Mouse (Mus musculus): Measurements from ENCODE around the gene Fbxw5.
"Not testable (repeated sequence)": the region's sequence is repeated elsewhere in the genome, so short reads cannot be mapped to it uniquely, and the experiment has no call there.

Fbxw5 gene

DNA sequence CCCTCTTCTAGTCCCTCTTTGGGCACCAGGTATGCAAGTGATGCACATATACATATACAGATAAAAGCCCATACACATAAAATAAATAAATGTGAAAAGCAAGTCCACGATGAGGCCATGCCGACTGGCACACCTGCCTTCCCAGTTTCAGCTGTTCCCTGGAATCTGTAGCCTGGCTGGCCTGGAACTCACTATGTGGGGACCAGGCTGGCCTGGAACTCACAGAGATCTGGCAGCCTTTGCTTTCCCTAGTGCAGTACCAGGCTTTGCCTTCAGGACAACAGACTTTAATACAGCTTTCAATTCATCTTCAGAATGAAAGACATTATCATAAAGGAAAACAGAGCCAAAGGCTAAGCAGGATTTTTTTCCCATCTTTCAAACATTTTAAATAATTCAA lies 33.2 kb downstream of the Fbxw5 start:
- DNase-seq: no peak

DNA sequence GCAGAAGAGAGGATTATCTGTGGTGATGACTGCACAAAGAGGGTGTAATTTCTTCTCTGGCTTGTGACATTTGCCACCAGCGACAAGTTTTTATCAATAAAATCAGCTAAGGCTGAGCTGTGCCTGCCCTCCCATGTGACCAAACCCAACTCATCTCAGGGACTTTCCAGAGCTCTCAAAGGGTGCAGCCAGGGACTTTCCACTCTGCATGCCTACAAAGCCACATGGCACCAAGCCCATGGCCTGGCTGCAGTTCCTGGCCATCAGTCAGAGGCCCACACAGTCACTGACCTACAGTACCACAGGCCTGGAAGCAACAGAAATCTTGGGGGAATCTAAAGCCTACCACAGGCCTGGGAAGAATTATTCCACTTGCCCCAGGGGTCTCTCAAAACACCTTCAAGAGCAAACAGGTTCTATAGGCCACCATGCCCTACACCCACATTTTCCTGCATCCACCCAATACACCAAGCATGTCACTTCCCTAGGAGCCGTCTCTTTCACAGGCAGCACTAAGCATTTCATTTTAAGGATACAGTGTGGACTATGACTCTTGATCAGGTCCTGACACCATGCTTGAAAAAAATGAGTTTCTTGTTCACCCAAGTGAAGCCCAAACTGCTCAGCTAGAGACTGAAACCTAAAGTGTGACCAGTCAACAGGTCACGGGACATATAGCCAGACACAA lies 33.8 kb downstream of the Fbxw5 start:
- peak; percentile 15 for DNase-seq

DNA sequence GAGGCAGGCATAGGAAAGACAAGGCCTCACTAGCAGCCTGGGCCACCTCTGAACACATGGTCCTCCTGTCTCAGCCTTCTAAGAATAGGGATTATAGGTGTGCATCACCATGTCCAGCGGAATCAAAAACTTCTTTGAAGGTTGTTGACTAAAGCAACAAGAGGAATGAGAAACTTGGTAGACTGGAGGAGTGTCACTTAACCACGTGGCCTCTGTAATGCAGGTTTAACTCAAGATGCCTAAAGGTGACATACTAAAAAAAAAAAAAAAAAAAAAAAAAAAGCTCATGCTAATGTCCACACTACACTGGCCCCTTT lies 34.3 kb downstream of the Fbxw5 start:
- DNase-seq: no peak

GRCm38 (mm10) chr2:25536531-25536930 lies 36.0 kb downstream of the Fbxw5 start:
- DNase-seq: no peak

DNA sequence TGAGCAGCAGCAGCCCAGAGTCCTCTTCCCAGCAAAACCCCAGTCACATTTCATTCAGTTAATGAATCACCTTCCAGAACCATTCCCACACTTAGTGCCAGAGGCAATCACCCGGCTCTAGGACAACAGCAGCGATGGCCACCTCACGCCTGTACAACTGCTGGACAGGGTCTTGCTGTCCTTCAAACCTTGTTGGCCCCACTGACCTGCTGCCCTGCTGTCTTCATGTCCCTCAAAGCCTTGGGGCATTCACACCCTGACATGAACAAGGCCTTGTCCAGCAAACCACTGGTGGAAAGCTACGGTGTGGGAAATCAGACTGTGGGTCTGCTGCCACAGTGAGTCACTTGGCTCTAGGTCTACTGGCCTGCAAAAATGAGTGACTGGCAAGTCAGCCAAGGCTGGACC lies 40.0 kb downstream of the Fbxw5 start:
- DNase-seq: no peak

DNA sequence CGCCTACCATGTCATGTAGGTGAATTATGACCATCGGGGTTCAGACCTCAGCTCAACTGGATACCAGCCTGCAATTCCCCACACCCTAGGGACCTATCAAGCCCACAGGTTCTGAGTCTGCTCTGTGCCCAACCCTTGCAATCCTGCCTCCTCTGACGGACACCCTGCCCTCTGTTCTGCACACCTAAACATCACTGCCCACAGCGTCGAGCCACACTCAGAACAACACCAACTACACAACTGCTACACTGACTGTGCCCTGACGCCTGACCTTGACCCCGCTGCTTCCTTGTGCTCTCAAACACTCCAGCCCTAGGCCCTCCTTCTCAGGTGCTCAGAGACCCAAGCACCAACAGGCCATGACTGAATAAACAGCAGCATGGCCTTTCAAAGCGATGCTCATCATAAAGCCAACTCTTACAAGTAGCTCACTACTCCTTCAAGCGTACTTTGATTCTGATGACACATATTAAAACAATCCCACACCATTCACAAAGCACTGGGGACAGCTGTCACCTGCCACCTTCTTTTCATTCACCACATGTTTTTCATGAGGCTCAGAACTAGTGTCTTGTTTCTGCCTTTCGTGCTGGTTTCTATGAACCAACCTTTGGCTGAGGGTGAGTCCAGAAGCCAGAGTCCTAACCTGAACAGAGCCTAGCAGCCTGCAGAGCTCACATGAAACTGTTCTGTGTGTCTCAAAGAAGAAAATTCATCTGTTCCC lies 41.3 kb downstream of the Fbxw5 start:
- DNase-seq: no peak

- no peak for DNase-seq
These were observed 45.7 kb downstream of the Fbxw5 start for GRCm38 (mm10) chr2:25545996-25546810.

- DNase-seq: peak; percentile 99
These were observed 46.4 kb downstream of the Fbxw5 start, which contains the start of gene Traf2 for GRCm38 (mm10) chr2:25546811-25547491. Traf2 (minus strand) TSS chr2:25546940.

- DNase-seq: no peak
These were observed 48.8 kb downstream of the Fbxw5 start for GRCm38 (mm10) chr2:25549021-25549991.

- DNase-seq: no peak
These were observed 50.6 kb downstream of the Fbxw5 start for GRCm38 (mm10) chr2:25551186-25551585.

DNA sequence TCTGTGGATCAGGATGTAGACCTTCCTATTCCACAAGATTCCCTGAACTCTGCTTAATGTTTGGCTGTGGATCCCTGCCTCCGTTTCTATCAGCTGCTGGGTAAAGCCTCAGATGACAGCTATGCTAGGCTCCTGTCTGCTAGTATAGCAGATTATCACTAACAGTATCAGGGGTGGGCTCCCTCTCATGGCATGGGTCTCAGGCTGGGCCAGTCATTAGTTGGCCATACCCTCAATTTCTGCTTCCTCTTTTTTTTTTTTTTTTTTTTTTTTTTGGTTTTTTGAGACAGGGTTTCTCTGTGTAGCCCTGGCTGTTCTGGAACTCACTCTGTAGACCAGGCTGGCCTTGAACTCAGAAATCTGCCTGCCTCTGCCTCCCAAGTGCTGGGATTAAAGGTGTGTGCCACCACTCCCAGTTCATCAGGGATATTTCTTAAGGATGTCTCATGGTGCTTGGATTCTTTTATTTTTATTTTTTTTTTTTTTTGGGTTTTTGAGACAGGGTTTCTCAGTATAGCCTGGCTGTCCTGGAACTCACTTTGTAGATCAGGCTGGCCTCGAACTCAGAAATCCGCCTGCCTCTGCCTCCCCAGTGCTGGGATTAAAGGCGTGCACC lies 52.7 kb downstream of the Fbxw5 start:
- DNase-seq: not testable (repeated sequence)

Data from right cerebral cortex, postnatal 14 days (tissue).